In the genomic region with DNA sequence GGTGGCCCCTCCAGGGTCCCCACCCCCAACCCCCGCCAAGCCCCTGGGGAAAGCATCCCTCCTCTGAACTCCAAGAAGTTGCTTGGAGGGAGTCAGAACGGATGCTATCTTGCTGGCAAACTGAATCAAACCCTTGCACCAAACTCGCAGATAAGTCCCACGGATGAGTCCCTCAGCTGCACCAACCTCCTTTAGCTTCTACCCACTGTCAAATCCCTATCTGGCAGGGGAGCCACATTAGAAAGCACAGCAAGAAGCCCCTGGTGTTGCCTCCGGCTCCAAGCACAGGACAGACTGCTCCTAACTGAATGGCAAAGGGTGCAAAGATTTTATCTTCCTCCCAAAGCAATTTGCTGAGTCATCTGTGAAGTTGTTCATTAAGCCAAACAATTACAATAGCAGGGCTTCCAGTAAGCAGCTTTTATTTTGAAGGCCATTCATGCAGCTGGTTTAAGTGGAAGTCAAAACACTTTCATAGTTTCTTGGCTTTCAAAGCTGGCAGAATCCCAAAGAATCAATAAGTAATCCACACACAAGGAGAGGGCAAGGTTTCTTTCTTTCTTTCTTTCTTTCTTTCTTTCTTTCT, we compare ENCODE assay signal across 1 mouse cellular context.
A peak's percentile ranks its signal among the peaks of the same experiment; 100 is the strongest.
TF ChIP-seq lines count a peak whose summit lies in the region.

No protein-coding gene starts in this region.

TF ChIP-seq in MEL, 35 proteins besides CTCF, POLR2A, EP300 and RAD21 (continued from another document):
- TF ChIP-seq KAT2A (conservative IDR thresholded peaks at IDR 0.05; ENCODE audit: low read depth, low read length), result no peak
- TF ChIP-seq UBTF (IDR thresholded peaks at IDR 0.05; ENCODE audit: borderline replicate concordance, insufficient read depth, low read depth, low read length), result no peak
- TF ChIP-seq POLR2AphosphoS5 (IDR thresholded peaks at IDR 0.05; ENCODE audit: borderline replicate concordance, low read depth, low read length), result no peak
- no peak for TF ChIP-seq MEF2A (IDR thresholded peaks at IDR 0.05; ENCODE audit: extremely low read depth, insufficient replicate concordance, low read depth, low read length, poor library complexity, severe bottlenecking)
- TF ChIP-seq HCFC1 (IDR thresholded peaks at IDR 0.05; ENCODE audit: low read depth, low read length), result no peak
- TF ChIP-seq NELFE (IDR thresholded peaks at IDR 0.05; ENCODE audit: low read depth, low read length), result no peak
- no peak for TF ChIP-seq CHD2 (IDR thresholded peaks at IDR 0.05; ENCODE audit: low read length)
- no peak for TF ChIP-seq SIN3A (IDR thresholded peaks at IDR 0.05; ENCODE audit: low read length)
- TF ChIP-seq RCOR1 (IDR thresholded peaks at IDR 0.05; ENCODE audit: low read depth, low read length), result no peak
- TF ChIP-seq ZKSCAN1 (IDR thresholded peaks at IDR 0.05; ENCODE audit: low read depth, low read length), result no peak
- TF ChIP-seq USF2 (IDR thresholded peaks at IDR 0.05; ENCODE audit: borderline replicate concordance in 1 of 2, insufficient read depth in 1 of 2, low read depth in 1 of 2, low read length in 2 of 2), result no peak
- TF ChIP-seq TCF12 (IDR thresholded peaks at IDR 0.05; ENCODE audit: low read depth, low read length), result no peak
- TF ChIP-seq TBP (IDR thresholded peaks at IDR 0.05; ENCODE audit: low read depth, low read length), result no peak
- TF ChIP-seq E2F4 (IDR thresholded peaks at IDR 0.05; ENCODE audit: borderline replicate concordance, low read depth, low read length), result no peak
- TF ChIP-seq SMC3 (IDR thresholded peaks at IDR 0.05; ENCODE audit: low read depth, low read length), result no peak
- no peak for TF ChIP-seq MYC (IDR thresholded peaks at IDR 0.05; ENCODE audit: low read depth, low read length)
- TF ChIP-seq TAL1 (IDR thresholded peaks at IDR 0.05; ENCODE audit: low read length), result no peak
- TF ChIP-seq ELF1 (IDR thresholded peaks at IDR 0.05; ENCODE audit: low read depth, low read length), result no peak
- no peak for TF ChIP-seq ZNF384 (IDR thresholded peaks at IDR 0.05; ENCODE audit: low read depth, low read length)
- TF ChIP-seq MXI1 (IDR thresholded peaks at IDR 0.05; ENCODE audit: low read depth, low read length), result no peak
- peak; percentile 40; the same call in 1 of the 2 replicates for TF ChIP-seq GATA1 (IDR thresholded peaks at IDR 0.05; ENCODE audit: low read depth, low read length)
- TF ChIP-seq GABPA (IDR thresholded peaks at IDR 0.05; ENCODE audit: low read depth, low read length), result peak; percentile 81; the same call in 1 of the 2 replicates
- TF ChIP-seq ZC3H11A (IDR thresholded peaks at IDR 0.05; ENCODE audit: low read depth, low read length), result no peak
- peak; percentile 64 for TF ChIP-seq ETS1 (IDR thresholded peaks at IDR 0.05; ENCODE audit: low read depth, low read length)
- TF ChIP-seq MAX (IDR thresholded peaks at IDR 0.05; ENCODE audit: low read length), result no peak
